Mouse (Mus musculus) erythroblast, adult 5-6 weeks (primary cell): ENCODE data around the gene Ntng1. TPM values are rescaled to one million over a fixed set of nuclear protein-coding genes. Genes with fewer than 3 reads are reported as not detected.

Experiments
- total RNA-seq, 2 experiments: library from RNA; stranded (forward) in 1 of 2; stranded (reverse) in 1 of 2; fragments of 150-400 nt in 1 of 2; fragments of 200-764, 138-1000 nt in 1 of 2; gene quantifications; 2 replicates each; pipeline versions ENCODE4 v1.2.3 to v1.2.4; 2015 to 2017; ENCODE audit warnings: low replicate concordance in 2 of 2

Gene Ntng1
- total RNA-seq, 2 experiments from 2014 or later: not detected

Other genes with a start within 250 kb of the Ntng1 start
- gene Prmt6, start 107.0 kb upstream of the Ntng1 start, total RNA-seq (2015; ENCODE audit: low replicate concordance): 1.9 and 4.8 TPM in 2 replicates
- gene Prmt6, start 107.0 kb upstream of the Ntng1 start, total RNA-seq (2017; ENCODE audit: low replicate concordance): 0.51 and 1.1 TPM in 2 replicates